Mouse (Mus musculus) lung, postnatal 14 days (tissue): Measurements from ENCODE around the gene Gm21748.
"Not testable (repeated sequence)": the region's sequence is repeated elsewhere in the genome, so short reads cannot be mapped to it uniquely, and the experiment has no call there.

Source experiments
- DNase-seq: peaks from one replicate; pipeline ENCODE4 v3.0.0; 2021

Gene Gm21748

DNA sequence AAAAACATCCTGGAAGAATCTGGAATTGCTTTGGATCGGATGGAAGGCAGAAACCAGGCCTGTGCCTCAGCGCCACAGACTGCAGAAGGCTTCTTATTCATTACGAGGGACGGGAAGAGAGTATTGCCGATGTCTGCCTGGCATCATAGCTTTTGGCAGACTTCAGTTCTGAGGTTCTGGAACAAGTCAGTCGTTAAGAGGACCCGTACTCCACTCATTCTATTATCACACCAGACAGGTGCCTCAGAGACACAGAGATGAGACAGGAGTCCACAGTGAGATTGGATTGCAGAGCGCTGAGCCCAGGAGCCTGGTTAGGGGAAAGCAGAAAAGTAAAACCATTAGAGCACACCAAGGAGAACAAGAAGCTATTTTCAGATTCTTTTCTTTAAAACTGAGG lies at the start of gene Gm21748:
TSS of gene Gm21748 (minus strand) at position 101 of the 400 bp plus-strand sequence.
- not testable (repeated sequence) for DNase-seq
